Mouse (Mus musculus) c-Kit-positive CD71-positive TER-119-negative erythroid progenitor cells, embryonic 14.5 days (primary cell): ENCODE results near the gene Tmem79.
"Not testable (repeated sequence)": the region's sequence is repeated elsewhere in the genome, so short reads cannot be mapped to it uniquely, and the experiment has no call there.

Experiments used
- DNase-seq: peaks from one replicate; pipeline ENCODE4 v3.0.0-alpha.2; 2013; ENCODE audit warnings: low read depth

Gene Tmem79

GRCm38 (mm10) chr3:88336058-88337013, at the start of gene Tmem79, which contains the start of gene Smg5:
Tmem79 (minus strand) TSS chr3:88336148.
Smg5 (plus strand) TSS chr3:88336260.
- peak; percentile 89 for DNase-seq

- DNase-seq: no peak
Measured at GRCm38 (mm10) chr3:88384364-88384763, 48.4 kb upstream of the Tmem79 start, which contains the start of gene Bglap. Bglap (minus strand) TSS chr3:88384464.

- DNase-seq: not testable (repeated sequence)
Measured at GRCm38 (mm10) chr3:88382383-88382782, 46.4 kb upstream of the Tmem79 start.

GRCm38 (mm10) chr3:88381389-88382315, 45.7 kb upstream of the Tmem79 start:
- not testable (repeated sequence) for DNase-seq

GRCm38 (mm10) chr3:88378599-88378998, 42.7 kb upstream of the Tmem79 start, which contains the start of gene Bglap2:
Bglap2 (minus strand) TSS chr3:88378699.
- not testable (repeated sequence) for DNase-seq

- not testable (repeated sequence) for DNase-seq
Measured at GRCm38 (mm10) chr3:88376644-88377043, 40.7 kb upstream of the Tmem79 start.

GRCm38 (mm10) chr3:88375750-88376626, 40.0 kb upstream of the Tmem79 start:
- DNase-seq: peak; percentile 34

- DNase-seq: not testable (repeated sequence)
Measured at GRCm38 (mm10) chr3:88372643-88373042, 36.7 kb upstream of the Tmem79 start, which contains the start of gene Bglap3. Bglap3 (minus strand) TSS chr3:88372743.

GRCm38 (mm10) chr3:88368511-88368910, 32.6 kb upstream of the Tmem79 start:
- not testable (repeated sequence) for DNase-seq

- not testable (repeated sequence) for DNase-seq
Measured at GRCm38 (mm10) chr3:88367517-88367916, 31.6 kb upstream of the Tmem79 start.

GRCm38 (mm10) chr3:88366830-88367428, 31.0 kb upstream of the Tmem79 start:
- not testable (repeated sequence) for DNase-seq

- no peak for DNase-seq
Measured at GRCm38 (mm10) chr3:88365705-88366361, 29.9 kb upstream of the Tmem79 start.

GRCm38 (mm10) chr3:88364337-88364736, 28.4 kb upstream of the Tmem79 start, which contains the start of gene Paqr6:
Paqr6 (plus strand) TSS chr3:88364584.
- peak; percentile 62 for DNase-seq

GRCm38 (mm10) chr3:88363700-88364099, 27.8 kb upstream of the Tmem79 start:
- peak; percentile 78 for DNase-seq

GRCm38 (mm10) chr3:88361612-88362313, 25.8 kb upstream of the Tmem79 start:
- no peak for DNase-seq

- no peak for DNase-seq
Measured at GRCm38 (mm10) chr3:88361096-88361495, 25.1 kb upstream of the Tmem79 start.

GRCm38 (mm10) chr3:88359989-88360388, 24.0 kb upstream of the Tmem79 start:
- DNase-seq: no peak

GRCm38 (mm10) chr3:88359584-88359983, 23.6 kb upstream of the Tmem79 start:
- DNase-seq: no peak
